Mouse (Mus musculus) lung, embryonic 16.5 days (tissue): Measurements from ENCODE around the gene Ppp1r11. TPM values are rescaled to one million over a fixed set of nuclear protein-coding genes. Genes with fewer than 3 reads are reported as not detected.

ENCODE experiments used
- ATAC-seq: fragments of 200-750 bp; cut with Nextera tagmentation; 2 replicates; pipeline ENCODE4 v1.8.0; 2017; ENCODE audit warnings: low read depth, mild to moderate bottlenecking, moderate library complexity
- H3K27ac ChIP-seq: fragments of 300-500 bp; sonication (generic); 2 replicates; pipeline ENCODE4 v1.5.1; 2014; ENCODE audit warnings: mild to moderate bottlenecking, control low read depth, low read length
- H3K27me3 ChIP-seq: fragments of 300-500 bp; sonication (generic); 2 replicates; pipeline ENCODE4 v1.6.1; 2014; ENCODE audit warnings: low read depth, low read length, mixed read lengths; ENCODE audit not compliant: control insufficient read depth, insufficient read depth
- H3K36me3 ChIP-seq: fragments of 300-500 bp; sonication (generic); 2 replicates; pipeline ENCODE4 v1.6.1; 2014; ENCODE audit warnings: low read length; ENCODE audit not compliant: control insufficient read depth, insufficient read depth
- H3K4me1 ChIP-seq: fragments of 300-500 bp; sonication (generic); replicated peaks from 2 replicates; pipeline ENCODE4 v1.6.1; 2014; ENCODE audit warnings: low read length, mixed read lengths; ENCODE audit not compliant: control insufficient read depth, insufficient read depth
- H3K4me2 ChIP-seq: fragments of 300-500 bp; sonication (generic); 2 replicates; pipeline ENCODE4 v1.6.1; 2014; ENCODE audit warnings: low read depth, low read length, control low read depth
- H3K4me3 ChIP-seq: fragments of 300-500 bp; sonication (generic); 2 replicates; pipeline ENCODE4 v1.5.1; 2014; ENCODE audit warnings: mild to moderate bottlenecking, low read length, control low read depth
- H3K9ac ChIP-seq: fragments of 300-500 bp; sonication (generic); 2 replicates; pipeline ENCODE4 v1.6.1; 2014; ENCODE audit warnings: low read length, control low read depth
- H3K9me3 ChIP-seq: fragments of 300-500 bp; sonication (generic); 2 replicates; pipeline ENCODE4 v1.6.1; 2016; ENCODE audit warnings: low read length; ENCODE audit not compliant: control insufficient read depth
- WGBS: fragments of 180-500 bp; shearing (Covaris S2); extraction: QIAGEN DNeasy Blood & Tissue Kit; methylation state at CpG from one replicate; pipeline ENCODE4 v1.1.7; 2014; 5-methylcytosine and 5-hydroxymethylcytosine counted together
- polyA plus RNA-seq: library from polyadenylated mRNA; unstranded; fragments of >200 nt; fragmentation: Nextera tagmentation; extraction: Ambion mirVana; gene quantifications from 2 replicates; pipeline ENCODE4 v1.2.1, GENCODE M21; 2015

The Ppp1r11 gene
- 104 and 117 TPM in 2 replicates for polyA plus RNA-seq

GRCm38 (mm10) chr17:36950981-36951947 is at the start of gene Ppp1r11:
Gene Ppp1r11, minus strand, starts transcription at chr17:36951741.
- ATAC-seq: peak; percentile 97
- peak within 1 kb of the TSS; percentile 53 for H3K27ac ChIP-seq
- H3K9ac ChIP-seq: peak within 1 kb of the TSS; percentile 87
- peak within 1 kb of the TSS; percentile 90 for H3K4me2 ChIP-seq
- peaks cover 21% of the 10 kb centered on the region for H3K4me1 ChIP-seq
- no peaks in the 10 kb centered on the region for H3K9me3 ChIP-seq
- peaks cover 20% of the 10 kb centered on the region for H3K36me3 ChIP-seq
- 2% methylated on average over 36 of the region's 36 CpGs for WGBS
- H3K4me3 ChIP-seq: peak within 1 kb of the TSS; percentile 90
- H3K27me3 ChIP-seq: peaks cover 5% of the 10 kb centered on the region

GRCm38 (mm10) chr17:37000863-37001262 is 49.3 kb upstream of the Ppp1r11 start, which contains the start of gene Zfp57:
Gene Zfp57, plus strand, starts transcription at chr17:37001163.
- Histone ChIP-seq H3K4me1 (peaks cover 4% of the 10 kb centered on the region; the same call in 1 of the 2 replicates), H3K9me3 (no peaks in the 10 kb centered on the region), H3K4me2 (peak within 1 kb of the TSS; percentile 91; the same call in 1 of the 2 replicates), H3K27me3 (no peaks in the 10 kb centered on the region), H3K4me3 (peak within 1 kb of the TSS; percentile 77; the same call in 1 of the 2 replicates), H3K9ac (no peak within 1 kb of the TSS), H3K27ac (peak within 1 kb of the TSS; percentile 45; the same call in 1 of the 2 replicates), H3K36me3 (peaks cover 2% of the 10 kb centered on the region; the same call in 1 of the 2 replicates)
- WGBS: 87% methylated on average over 7 of the region's 7 CpGs
- ATAC-seq: no peak

- Histone ChIP-seq H3K9me3 (no peaks in the 10 kb centered on the region), H3K4me2 (no peak overlapping the region), H3K4me3 (no peak overlapping the region), H3K36me3 (no peaks in the 10 kb centered on the region), H3K9ac (no peak overlapping the region), H3K27me3 (no peaks in the 10 kb centered on the region), H3K4me1 (peaks cover 4% of the 10 kb centered on the region; the same call in 1 of the 2 replicates), H3K27ac (no peak overlapping the region)
- ATAC-seq: no peak
- 54% methylated on average over 2 of the region's 2 CpGs for WGBS
These were observed 46.9 kb upstream of the Ppp1r11 start for GRCm38 (mm10) chr17:36998477-36998876.

- no peaks in the 10 kb centered on the region for H3K9me3 ChIP-seq
- 0 out of 2 replicates have a peak, but pooled peaks cover 2% of the 10 kb centered on the region for H3K4me1 ChIP-seq
- 27% methylated on average over 7 of the region's 7 CpGs for WGBS
- no peaks in the 10 kb centered on the region for H3K36me3 ChIP-seq
- no peak overlapping the region for H3K9ac ChIP-seq
- no peak overlapping the region for H3K4me2 ChIP-seq
- peak; percentile 53 for ATAC-seq
- H3K27ac ChIP-seq: no peak overlapping the region
- no peaks in the 10 kb centered on the region for H3K27me3 ChIP-seq
- no peak overlapping the region for H3K4me3 ChIP-seq
These were observed 45.6 kb upstream of the Ppp1r11 start for GRCm38 (mm10) chr17:36997033-36997735.

- Histone ChIP-seq H3K36me3 (no peaks in the 10 kb centered on the region), H3K27me3 (no peaks in the 10 kb centered on the region), H3K9ac (no peak overlapping the region), H3K27ac (no peak overlapping the region), H3K4me1 (no peaks in the 10 kb centered on the region), H3K4me2 (no peak overlapping the region), H3K4me3 (no peak overlapping the region), H3K9me3 (no peaks in the 10 kb centered on the region)
- ATAC-seq: no peak
- WGBS: 54% methylated on average over 3 of the region's 3 CpGs
These were observed 43.9 kb upstream of the Ppp1r11 start for GRCm38 (mm10) chr17:36995448-36995847.

DNA sequence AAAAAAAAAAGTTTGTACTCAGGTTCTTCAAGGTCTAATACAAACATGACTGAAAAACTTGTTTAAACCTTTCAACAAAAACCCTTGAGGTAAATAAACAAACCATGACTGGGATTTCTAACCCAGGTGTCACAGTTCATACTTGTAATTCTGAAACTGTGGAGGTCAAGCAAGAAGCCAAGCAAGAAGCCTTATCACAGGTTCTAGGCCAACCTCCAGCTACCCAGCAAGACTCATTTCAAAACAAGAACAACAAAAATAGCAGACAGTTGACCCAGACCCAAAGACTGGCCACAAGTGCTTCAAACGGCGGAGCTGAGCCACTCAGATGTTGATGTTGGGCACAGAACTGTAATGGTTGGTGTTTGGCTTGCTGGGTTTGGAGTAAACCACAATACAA is 43.0 kb upstream of the Ppp1r11 start:
- WGBS: 83% methylated on average over 2 of the region's 2 CpGs
- ATAC-seq: no peak

GRCm38 (mm10) chr17:36993770-36994325 is 42.3 kb upstream of the Ppp1r11 start:
- ATAC-seq: 0 out of 2 replicates have a peak, but pooled peaks have one; percentile 15
- Histone ChIP-seq H3K9me3 (no peaks in the 10 kb centered on the region), H3K4me2 (no peak overlapping the region), H3K4me1 (no peaks in the 10 kb centered on the region), H3K9ac (no peak overlapping the region), H3K36me3 (no peaks in the 10 kb centered on the region), H3K4me3 (no peak overlapping the region), H3K27ac (no peak overlapping the region), H3K27me3 (peaks cover 7% of the 10 kb centered on the region)
- 85% methylated on average over 4 of the region's 4 CpGs for WGBS

More for the DNA sequence above, 43.0 kb upstream of the Ppp1r11 start:
- H3K9me3 ChIP-seq: no peaks in the 10 kb centered on the region
- H3K4me3 ChIP-seq: no peak overlapping the region
- no peak overlapping the region for H3K9ac ChIP-seq
- H3K36me3 ChIP-seq: no peaks in the 10 kb centered on the region
- no peak overlapping the region for H3K27ac ChIP-seq
- H3K27me3 ChIP-seq: peaks cover under 1% of the 10 kb centered on the region; the same call in 1 of the 2 replicates
- H3K4me2 ChIP-seq: no peak overlapping the region
- H3K4me1 ChIP-seq: no peaks in the 10 kb centered on the region

- peaks cover 16% of the 10 kb centered on the region for H3K27me3 ChIP-seq
- H3K4me1 ChIP-seq: no peaks in the 10 kb centered on the region
- no peaks in the 10 kb centered on the region for H3K9me3 ChIP-seq
- no peak for ATAC-seq
- H3K4me3 ChIP-seq: no peak overlapping the region
- no peaks in the 10 kb centered on the region for H3K36me3 ChIP-seq
- H3K27ac ChIP-seq: no peak overlapping the region
- 52% methylated on average over 3 of the region's 3 CpGs for whole genome bisulfite sequencing
- H3K9ac ChIP-seq: no peak overlapping the region
- no peak overlapping the region for H3K4me2 ChIP-seq
These were observed 41.0 kb upstream of the Ppp1r11 start for GRCm38 (mm10) chr17:36992336-36993104.
